Mouse (Mus musculus) spleen, postnatal 4 days (tissue): ENCODE measurements around the gene Klhl28.

ENCODE experiments used
- DNase-seq, 2 experiments: peaks; one replicate each; pipeline ENCODE4 v3.0.0; 2022; ENCODE audit warnings: low spot score in 2 of 2

Gene Klhl28

DNA sequence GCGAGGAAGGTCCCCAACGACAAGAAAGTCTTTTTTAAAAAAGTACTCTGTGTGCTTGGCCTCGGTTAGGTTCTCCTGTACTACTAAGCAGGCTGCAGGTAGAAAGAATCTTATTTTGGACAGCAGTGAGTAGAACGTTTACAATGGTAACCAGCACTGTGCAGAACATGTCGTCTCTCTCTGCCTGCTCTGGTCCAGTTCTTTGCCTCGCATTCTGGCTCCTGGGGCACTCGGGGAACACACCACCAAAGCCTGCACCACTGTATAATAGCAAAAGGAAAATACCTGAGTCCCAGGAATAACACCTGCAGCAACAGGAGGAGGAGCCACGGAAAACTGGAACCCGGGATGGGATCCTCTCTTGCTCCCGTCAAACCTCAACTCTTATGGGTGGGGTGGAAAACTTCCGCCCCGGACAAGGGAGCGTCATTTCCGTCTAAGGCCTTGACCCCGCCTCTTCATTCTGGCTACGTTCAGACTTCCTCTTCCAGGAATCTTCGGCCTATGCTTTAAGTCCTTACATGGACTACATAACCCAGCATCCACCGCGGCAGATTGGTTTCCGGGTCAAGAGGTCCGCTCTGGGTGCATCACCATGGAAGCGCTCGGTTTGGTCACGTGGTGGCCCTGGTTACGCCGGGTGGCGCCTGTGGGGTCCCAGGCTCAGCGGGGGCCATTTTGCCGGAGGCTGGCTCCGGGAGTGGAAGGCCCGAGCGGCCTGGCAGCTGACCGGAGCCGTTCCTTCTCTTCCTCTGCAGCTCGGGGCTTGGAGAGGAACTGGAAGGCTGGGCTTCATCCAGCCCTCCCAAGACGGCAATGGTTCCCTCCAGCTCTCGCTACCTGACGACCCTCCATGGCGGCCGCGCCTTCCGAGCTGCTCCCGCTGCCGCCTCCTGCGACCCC lies at the start of gene Klhl28, which contains the start of gene Togaram1:
Klhl28 (minus strand) TSS at position 411 of the 903 bp plus-strand sequence.
Togaram1 (plus strand) TSS at position 681 of the 903 bp plus-strand sequence.
- peak; percentile 97 for DNase-seq

DNA sequence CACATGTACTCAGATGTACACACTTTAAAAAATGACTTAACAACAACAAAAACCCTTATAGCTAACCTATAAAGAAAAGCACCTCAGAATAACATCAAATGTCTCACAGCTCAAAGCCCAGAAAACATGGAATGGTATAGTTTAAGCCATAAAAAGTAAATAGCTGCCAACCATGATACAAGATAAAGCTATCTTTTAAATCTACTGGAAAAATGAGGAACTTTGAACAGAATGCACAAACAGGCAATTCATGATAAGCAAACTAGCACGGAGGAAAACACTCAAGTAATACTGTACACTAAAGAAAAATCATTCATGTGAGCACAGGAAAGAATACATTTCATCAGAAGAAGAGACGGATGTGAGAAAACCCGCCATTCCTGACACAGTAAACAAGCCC lies 42.4 kb upstream of the Klhl28 start:
- no peak for DNase-seq

DNA sequence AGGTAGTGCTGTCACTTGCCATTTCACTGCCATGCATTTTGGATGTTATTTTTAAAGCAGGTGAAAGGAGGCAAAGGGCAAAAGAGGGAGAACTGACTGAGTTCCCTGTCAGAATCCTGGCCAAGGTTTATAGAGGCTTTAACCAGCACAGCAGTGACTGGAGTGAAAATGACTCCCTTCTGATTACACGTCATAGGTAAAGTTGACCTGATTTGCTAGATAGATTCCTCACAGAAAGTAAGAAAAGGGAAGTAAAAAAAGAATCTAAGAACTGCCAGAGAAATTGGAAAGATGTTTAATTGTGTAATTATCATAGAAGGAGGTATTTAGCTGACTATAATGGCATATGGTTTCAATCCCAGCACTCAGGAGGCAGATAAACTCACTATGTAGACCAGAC lies 12.2 kb upstream of the Klhl28 start:
- DNase-seq = no peak

DNA sequence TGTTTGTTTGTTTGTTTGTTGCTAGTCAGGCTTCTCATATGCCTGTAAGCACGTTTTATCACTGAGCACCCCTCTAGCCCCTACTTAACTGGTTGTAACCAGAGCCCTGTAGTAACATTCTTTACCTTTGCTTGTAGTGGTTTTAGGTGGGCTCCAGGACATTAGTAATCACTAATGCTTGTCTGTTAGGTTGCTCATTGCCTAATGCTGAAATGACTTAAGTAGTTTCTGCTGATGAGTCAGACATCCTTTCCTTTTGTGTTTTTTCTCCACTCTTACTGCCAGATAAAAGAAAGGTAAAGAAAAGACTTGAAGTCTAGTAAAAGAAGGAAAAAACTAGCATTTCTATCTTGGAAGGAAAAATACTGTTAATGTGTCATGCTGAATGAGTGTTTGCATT lies 10.9 kb upstream of the Klhl28 start:
- no peak for DNase-seq

DNA sequence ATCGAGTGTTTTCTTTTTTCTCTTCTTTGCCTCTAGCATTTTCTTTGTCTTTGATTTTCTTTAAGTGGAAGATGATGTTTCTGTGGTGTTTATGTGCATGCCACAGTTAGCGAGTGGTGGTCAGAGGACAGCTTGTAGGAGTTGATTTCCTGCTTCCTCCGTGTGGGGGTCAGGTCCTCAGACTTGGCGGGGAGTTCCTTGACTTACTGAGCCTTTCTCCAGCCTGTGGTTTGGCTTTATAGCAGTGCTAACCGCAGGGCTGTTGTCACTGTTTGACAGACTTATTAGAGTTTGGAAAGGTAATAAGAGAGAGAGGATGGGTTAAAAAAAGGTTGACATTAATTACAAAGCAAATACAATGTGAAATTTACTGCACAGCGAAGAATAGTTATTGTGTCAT lies 10.2 kb upstream of the Klhl28 start:
- DNase-seq = no peak

DNA sequence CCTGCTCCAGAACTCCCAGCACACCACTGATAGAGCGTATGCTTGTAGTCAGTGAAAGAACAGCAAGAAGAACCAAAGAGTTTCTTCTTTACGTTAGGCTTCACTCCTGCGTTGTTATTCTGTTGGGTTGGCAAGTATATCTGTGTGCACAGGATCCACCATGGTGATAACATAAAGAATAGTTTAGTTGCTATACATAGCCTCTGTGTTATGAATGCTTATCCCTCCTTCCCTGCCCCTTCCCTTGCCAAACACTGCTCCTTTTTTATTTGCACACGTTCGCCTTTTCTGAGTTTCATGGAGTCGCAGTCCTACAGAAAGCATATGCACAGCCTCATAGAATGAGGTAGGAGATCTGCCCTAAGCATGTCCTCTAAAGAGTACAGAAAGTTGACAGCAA lies 6.7 kb upstream of the Klhl28 start:
- no peak for DNase-seq

DNA sequence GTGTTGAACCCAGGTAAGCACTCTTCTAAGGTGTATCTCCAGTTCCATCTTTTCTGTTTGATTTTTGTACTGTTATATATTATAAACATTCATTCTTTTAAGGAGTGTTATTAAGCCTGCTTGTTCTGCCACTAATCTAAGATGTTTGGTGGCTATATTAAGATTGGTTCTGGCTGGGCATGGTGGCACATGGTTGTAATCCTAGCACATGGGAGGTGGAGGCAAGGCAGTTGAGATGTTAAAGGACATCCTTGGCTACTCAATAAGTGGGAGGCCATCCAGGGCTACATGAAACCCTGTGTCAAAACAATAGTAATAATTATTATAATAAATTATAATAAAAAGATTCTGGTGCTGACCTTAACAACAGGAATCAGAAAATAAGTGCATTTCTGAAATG lies 6.1 kb upstream of the Klhl28 start:
- no peak for DNase-seq

DNA sequence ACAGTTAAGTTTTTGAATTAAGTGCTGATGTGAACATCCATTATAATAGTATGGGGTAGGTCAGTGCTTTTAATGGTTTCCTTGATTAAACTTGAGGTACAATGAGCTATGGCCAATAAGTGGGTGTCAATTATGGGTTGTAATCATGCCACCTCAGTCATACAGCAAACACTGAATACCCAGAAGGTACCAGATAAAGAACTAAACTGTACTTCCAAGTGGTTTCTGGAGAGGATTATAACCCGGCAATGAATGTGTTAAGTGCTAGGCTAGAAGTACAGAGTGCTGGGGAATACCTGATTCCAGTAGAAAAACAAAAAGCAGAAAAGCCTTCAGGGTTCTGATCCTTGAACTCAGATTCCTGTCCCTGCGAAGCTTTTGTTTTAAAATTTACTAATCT lies 2.7 kb upstream of the Klhl28 start:
- no peak for DNase-seq

DNA sequence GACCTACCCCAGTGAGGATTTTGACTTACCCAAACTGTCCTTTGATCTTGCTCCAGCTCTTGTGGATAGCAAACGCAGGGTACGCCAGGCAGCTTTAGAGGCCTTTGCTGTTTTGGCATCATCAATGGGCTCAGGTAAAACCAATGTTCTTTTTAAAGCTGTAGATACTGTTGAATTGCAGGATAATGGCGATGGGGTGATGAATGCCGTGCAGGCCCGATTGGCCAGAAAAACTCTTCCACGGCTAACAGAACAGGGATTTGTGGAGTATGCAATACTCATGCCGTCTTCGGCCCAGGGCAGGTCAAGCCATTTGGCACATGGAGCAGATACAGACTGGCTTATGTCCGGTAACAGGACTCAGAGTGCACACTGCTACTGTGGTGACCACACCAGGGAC lies 2.1 kb upstream of the Klhl28 start:
- no peak for DNase-seq

DNA sequence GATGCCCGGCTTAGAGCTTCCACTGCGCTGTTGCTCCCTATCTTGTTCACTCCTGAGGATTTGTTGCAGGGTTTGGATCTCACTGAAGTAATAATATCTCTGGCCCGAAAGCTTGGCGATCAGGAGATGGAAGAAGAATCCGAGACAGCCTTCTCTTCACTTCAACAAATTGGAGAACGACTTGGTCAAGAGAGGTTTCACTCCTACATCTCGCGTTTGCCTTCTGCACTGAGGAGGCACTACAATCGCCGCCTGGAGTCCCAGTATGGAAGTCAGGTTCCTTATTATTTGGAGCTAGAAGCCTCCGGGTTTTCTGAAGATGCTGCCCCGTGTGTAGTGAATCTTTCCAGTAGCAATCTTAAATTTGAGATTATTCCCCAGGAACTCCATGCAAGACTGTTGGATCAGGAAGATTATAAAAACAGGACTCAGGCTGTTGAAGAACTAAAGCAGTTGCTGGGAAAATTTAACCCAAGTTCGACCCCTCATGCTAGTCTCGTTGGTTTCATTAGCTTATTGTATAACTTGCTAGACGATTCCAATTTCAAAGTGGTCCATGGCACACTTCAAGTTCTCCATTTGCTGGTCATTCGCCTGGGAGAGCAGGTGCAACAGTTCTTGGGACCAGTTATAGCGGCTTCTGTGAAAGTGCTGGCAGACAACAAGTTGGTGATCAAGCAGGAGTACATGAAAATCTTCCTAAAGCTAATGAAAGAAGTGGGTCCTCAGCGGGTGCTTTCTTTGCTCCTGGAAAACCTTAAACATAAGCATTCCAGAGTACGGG lies 1.5 kb upstream of the Klhl28 start:
- DNase-seq = no peak

DNA sequence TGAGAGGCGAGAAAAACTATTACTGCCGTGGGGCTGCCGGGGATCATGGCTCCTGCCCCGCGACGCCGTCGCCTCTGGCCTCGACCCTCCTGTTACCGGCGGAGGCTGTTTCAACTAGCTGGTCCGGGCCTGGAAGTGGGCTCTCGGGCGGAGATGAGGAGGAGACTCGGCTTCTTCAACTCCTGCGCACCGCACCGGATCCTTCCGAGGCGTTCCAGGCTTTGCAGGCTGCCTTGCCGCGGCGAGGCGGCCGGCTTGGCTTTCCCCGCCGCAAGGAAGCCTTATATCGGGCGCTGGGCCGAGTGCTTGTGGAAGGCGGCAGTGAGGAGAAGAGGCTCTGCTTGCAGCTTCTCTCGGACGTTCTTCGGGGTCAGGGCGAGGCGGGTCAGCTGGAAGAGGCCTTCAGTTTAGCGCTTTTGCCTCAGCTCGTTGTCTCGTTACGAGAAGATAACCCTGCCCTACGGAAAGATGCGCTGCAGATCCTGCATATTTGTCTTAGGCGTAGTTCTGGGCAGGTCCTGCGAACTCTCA lies 832 bp upstream of the Klhl28 start:
- DNase-seq = peak; percentile 50 to 80

DNA sequence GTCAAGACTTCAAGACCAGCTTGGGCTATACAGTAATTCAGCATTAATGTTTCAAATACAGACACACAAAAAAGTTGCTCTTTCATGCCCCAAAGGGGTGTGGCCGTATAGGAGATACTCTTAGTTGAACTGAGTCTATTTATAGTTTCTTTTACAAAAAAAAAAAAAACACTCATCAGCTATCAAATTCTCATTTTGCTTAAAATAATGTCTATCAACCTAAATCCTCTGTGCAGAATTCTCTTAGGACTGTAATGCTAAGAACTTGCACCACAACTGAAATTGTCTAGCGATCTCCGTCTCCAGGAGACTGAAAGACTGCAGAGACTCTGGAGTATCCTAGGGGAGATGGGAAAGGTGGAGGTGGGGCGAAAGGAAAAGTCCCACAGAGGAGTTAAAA lies 774 bp downstream of the Klhl28 start:
- no peak for DNase-seq

DNA sequence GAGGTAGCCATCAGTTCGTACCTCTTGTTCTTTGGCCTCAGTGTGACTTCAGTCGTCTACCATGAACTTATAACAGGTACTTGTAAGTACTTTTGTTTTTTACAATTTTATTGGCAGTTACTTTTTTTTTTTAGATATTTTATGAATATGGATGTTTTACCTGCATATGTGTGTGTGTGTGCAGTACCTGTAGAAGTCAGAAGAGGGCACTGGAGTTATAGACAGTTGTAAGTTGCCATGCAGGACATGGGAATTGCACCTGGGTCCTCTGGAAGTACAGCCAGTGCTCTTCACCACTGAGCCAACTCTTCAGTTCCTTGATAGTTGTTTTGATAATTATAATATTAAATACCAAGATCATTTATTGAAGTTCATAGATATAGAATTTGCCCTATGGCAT lies 27.8 kb downstream of the Klhl28 start:
- no peak for DNase-seq

DNA sequence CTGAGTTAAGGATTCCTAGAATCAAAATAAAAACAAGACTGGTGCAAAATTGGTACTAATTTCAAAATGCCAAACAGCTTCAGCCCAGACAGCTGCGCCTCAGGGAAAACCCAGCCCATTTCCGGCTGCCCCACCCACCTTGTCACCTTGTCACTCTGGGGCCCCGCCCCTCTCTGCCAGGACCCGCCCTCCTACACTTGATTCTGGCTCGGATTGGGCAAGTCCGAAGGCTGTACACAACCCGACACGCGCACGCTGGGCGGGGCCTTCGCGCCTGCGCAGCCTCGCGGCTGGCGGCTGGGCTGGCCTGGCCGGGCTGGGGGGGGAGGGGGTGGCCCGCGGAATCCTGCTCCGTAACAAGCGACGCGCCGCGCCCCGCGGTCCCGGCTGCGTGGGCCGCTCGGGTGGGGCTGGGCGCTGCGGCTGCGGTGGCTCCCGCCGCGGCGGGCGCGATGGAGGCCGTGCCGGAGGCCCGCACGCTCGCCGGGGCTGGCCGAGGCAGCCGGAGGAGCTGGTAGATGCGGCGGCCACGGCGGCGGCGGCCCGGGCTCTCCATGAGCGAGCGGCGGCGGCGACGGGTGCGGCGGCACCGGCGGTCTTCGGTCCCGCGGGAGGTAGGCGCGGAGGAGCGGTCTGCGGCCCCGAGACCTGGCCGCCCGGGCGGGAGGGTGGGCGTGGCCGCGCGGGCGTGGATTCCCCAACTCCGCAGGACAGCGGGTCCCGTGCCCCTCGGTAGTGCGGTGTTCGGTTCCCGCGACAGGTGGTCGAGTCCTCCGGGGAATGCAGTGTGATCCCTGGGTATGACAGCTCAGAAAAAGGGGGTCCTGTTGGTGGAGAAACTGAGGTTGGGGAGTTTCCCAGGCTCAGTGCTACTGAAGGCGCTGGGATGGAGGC lies 47.5 kb downstream of the Klhl28 start, which contains the start of gene Gm527:
Gm527 (plus strand) TSS at position 329 of the 894 bp plus-strand sequence.
- peak; percentile 93 to 95 for DNase-seq

DNA sequence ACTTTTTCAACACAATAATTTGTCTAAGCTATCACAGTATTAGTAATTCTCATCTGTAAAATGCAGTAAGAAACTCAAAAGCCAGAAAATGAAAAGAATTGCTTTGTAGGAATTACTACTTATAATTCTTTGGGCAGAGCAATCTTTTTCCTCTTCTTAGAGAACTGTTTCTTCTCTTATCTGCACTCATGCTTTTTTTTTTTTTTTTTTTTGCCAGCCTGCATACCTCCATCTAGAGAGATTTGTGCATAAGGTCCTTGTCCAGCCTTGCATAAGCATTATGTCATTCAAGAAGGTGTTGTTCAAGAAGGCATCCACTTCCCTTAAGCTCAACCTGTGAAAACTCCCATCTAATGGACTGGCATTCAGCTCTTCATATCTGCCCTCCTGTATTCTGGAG lies 48.6 kb downstream of the Klhl28 start:
- peak in 1 of 2 experiments; percentile 7 for DNase-seq

DNA sequence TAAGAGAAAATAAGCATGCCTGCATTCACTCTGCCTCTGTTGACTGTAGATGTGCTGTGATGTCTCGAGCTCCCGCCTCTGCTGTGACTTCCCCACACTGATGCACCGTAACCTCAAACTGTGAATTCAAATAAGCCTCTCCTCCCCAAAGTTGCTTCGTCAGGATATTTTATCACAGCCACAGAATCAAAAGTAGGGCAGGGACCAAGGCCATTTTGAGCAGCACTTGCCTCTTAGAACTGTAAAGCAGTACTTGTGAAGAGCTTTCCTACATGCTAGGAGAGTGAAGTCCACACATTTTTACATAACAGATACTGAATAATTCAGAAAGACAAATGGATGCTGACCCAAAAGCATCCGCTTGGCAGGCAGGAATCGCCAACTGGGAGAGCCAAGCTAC lies 52.3 kb downstream of the Klhl28 start:
- DNase-seq = no peak

DNA sequence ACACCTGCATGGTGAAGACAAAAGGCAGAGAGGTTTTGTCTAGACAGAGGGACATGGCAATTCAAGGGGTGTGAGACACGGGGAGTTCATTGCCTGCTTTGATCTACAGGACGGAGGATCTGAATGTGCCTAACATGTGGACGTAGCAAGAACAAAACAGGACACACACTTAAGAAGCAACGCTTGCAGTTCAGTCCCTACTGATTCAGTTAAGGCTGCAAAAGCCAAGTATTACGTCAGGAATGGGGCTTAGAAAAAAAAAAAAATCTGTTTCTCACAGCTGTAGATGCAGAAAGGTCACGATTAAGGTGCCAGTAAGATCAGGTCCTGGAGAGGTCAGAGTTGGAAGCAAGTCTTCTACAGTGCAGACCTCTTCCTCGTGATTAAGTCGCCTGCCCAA lies 62.1 kb downstream of the Klhl28 start:
- DNase-seq = no peak

DNA sequence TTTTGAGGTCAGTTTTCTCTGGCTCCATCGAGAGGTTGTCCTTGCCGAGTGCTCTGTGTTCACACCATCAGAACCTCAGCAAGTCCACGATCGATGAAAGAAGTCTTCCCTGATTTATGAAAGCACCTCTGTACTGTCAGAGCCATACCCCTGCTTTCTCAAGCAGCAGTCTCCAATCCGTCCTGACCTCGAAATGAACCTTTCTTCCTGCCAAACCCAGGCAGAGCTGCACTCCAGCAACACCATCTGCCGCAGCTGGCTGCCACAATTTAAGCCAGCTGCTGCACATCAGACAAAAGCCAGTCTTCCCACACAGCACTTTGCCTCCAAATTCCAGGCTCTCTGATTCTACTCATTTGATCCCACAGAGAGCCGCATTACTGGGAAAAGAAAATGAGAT lies 62.8 kb downstream of the Klhl28 start:
- DNase-seq = no peak

DNA sequence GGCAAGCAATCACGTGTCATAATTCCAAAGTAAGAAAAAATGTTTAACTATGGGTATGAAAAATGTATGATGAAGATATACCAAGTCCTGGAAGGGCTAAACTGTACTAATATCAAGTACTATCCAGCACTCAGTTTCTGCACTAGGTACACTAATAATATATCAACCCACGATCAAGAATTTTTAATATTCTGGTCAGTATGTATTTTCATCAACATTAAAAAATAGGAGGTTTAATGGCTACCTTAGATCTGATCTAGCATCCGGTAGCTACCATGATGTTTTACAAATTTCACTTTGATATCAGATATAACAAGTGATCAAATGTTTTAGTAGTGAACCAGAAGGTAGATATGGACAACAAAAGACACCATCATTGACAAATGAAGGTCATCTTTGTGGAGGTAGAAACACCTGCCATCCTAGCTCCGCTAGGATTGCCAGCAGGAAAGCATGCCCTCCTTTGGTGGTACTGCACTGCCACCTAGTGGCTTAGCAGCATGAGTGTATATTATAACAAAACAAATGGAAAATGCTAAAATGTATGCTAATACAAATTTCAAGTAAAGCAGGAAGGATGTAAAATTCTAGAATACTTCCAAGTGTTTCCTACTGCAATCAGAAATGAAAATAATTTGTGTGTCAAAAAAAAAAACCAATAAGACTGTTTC lies 68.1 kb downstream of the Klhl28 start:
- DNase-seq = peak; percentile 17 to 72
